Mouse (Mus musculus): ENCODE results near the gene Clstn1. TPM values are rescaled to one million over a fixed set of nuclear protein-coding genes. Genes with fewer than 3 reads are reported as not detected.

Clstn1 gene
- polyA plus RNA-seq, 1 experiment from 2014 or later = 21.3 TPM

GRCm38 (mm10) chr4:149551696-149552095 lies 34.6 kb upstream of the Clstn1 start:
- no peak overlapping the region for H3K27ac ChIP-seq
- no peaks in the 10 kb centered on the region for H3K4me1 ChIP-seq (replicated peaks)
- no peaks in the 10 kb centered on the region for H3K36me3 ChIP-seq
- H3K27me3 ChIP-seq = no peaks in the 10 kb centered on the region
- no peak for ATAC-seq (replicated peaks; ENCODE audit: insufficient number of reproducible peaks, insufficient read depth, low FRiP score, low read depth)
- no peak overlapping the region for H3K4me2 ChIP-seq
- 76% methylated on average over 5 of the region's 5 CpGs for WGBS
- no peak overlapping the region for H3K4me3 ChIP-seq
- H3K9ac ChIP-seq = no peak overlapping the region
- H3K9me3 ChIP-seq (replicated peaks) = no peaks in the 10 kb centered on the region

- Histone ChIP-seq H3K9me3 (replicated peaks) (no peaks in the 10 kb centered on the region), H3K4me1 (replicated peaks) (peaks cover 15% of the 10 kb centered on the region), H3K27ac (no peak overlapping the region), H3K4me2 (no peak overlapping the region), H3K4me3 (no peak overlapping the region), H3K9ac (no peak overlapping the region), H3K36me3 (no peaks in the 10 kb centered on the region), H3K27me3 (no peaks in the 10 kb centered on the region)
- 60% methylated on average over 7 of the region's 7 CpGs for WGBS
- no peak for ATAC-seq (replicated peaks; ENCODE audit: insufficient number of reproducible peaks, insufficient read depth, low FRiP score, low read depth)
Measured at GRCm38 (mm10) chr4:149553834-149554233, 32.4 kb upstream of the Clstn1 start.

GRCm38 (mm10) chr4:149556111-149556510 lies 30.2 kb upstream of the Clstn1 start:
- no peak overlapping the region for H3K27ac ChIP-seq
- H3K4me3 ChIP-seq = no peak overlapping the region
- no peak overlapping the region for H3K4me2 ChIP-seq
- no peak overlapping the region for H3K9ac ChIP-seq
- peaks cover 18% of the 10 kb centered on the region for H3K4me1 ChIP-seq (replicated peaks)
- H3K9me3 ChIP-seq (replicated peaks) = no peaks in the 10 kb centered on the region
- WGBS = 86% methylated on average over 4 of the region's 4 CpGs
- no peak for ATAC-seq (replicated peaks; ENCODE audit: insufficient number of reproducible peaks, insufficient read depth, low FRiP score, low read depth)
- H3K27me3 ChIP-seq = no peaks in the 10 kb centered on the region
- H3K36me3 ChIP-seq = 0 out of 2 replicates have a peak, but pooled peaks cover 5% of the 10 kb centered on the region

- H3K4me2 ChIP-seq = no peak overlapping the region
- 65% methylated on average over 5 of the region's 5 CpGs for WGBS
- H3K9ac ChIP-seq = no peak overlapping the region
- H3K4me1 ChIP-seq (replicated peaks) = peaks cover 33% of the 10 kb centered on the region
- no peaks in the 10 kb centered on the region for H3K27me3 ChIP-seq
- no peaks in the 10 kb centered on the region for H3K9me3 ChIP-seq (replicated peaks)
- H3K27ac ChIP-seq = no peak overlapping the region
- 0 out of 2 replicates have a peak, but pooled peaks cover 5% of the 10 kb centered on the region for H3K36me3 ChIP-seq
- no peak for ATAC-seq (replicated peaks; ENCODE audit: insufficient number of reproducible peaks, insufficient read depth, low FRiP score, low read depth)
- H3K4me3 ChIP-seq = no peak overlapping the region
Measured at GRCm38 (mm10) chr4:149557905-149558304, 28.4 kb upstream of the Clstn1 start.

- H3K9me3 ChIP-seq (replicated peaks) = no peaks in the 10 kb centered on the region
- 20% methylated on average over 3 of the region's 3 CpGs for WGBS
- H3K36me3 ChIP-seq = 0 out of 2 replicates have a peak, but pooled peaks cover 5% of the 10 kb centered on the region
- H3K4me3 ChIP-seq = no peak overlapping the region
- no peak overlapping the region for H3K27ac ChIP-seq
- no peak overlapping the region for H3K9ac ChIP-seq
- H3K4me1 ChIP-seq (replicated peaks) = peaks cover 38% of the 10 kb centered on the region
- no peaks in the 10 kb centered on the region for H3K27me3 ChIP-seq
- no peak overlapping the region for H3K4me2 ChIP-seq
- no peak for ATAC-seq (replicated peaks; ENCODE audit: insufficient number of reproducible peaks, insufficient read depth, low FRiP score, low read depth)
Measured at GRCm38 (mm10) chr4:149558389-149558788, 27.9 kb upstream of the Clstn1 start.

- no peaks in the 10 kb centered on the region for H3K9me3 ChIP-seq (replicated peaks)
- no peak overlapping the region for H3K9ac ChIP-seq
- H3K27me3 ChIP-seq = no peaks in the 10 kb centered on the region
- no peak overlapping the region; the same call in 1 of the 2 replicates for H3K27ac ChIP-seq
- peaks cover 62% of the 10 kb centered on the region for H3K4me1 ChIP-seq (replicated peaks)
- 81% methylated on average over 4 of the region's 4 CpGs for WGBS
- ATAC-seq (replicated peaks; ENCODE audit: insufficient number of reproducible peaks, insufficient read depth, low FRiP score, low read depth) = no peak
- no peak overlapping the region for H3K4me2 ChIP-seq
- H3K36me3 ChIP-seq = 0 out of 2 replicates have a peak, but pooled peaks cover 5% of the 10 kb centered on the region
- H3K4me3 ChIP-seq = no peak overlapping the region
Measured at GRCm38 (mm10) chr4:149561392-149561791, 24.9 kb upstream of the Clstn1 start.

- peak overlapping the region; percentile 46 for H3K4me2 ChIP-seq
Measured at GRCm38 (mm10) chr4:149561986-149562904, 24.0 kb upstream of the Clstn1 start.

GRCm38 (mm10) chr4:149562905-149563347 lies 23.3 kb upstream of the Clstn1 start:
- H3K27me3 ChIP-seq = no peaks in the 10 kb centered on the region

More at GRCm38 (mm10) chr4:149561986-149562904, 24.0 kb upstream of the Clstn1 start:
- Histone ChIP-seq H3K4me1 (replicated peaks) (peaks cover 61% of the 10 kb centered on the region), H3K27ac (peak overlapping the region; percentile 76), H3K9me3 (replicated peaks) (no peaks in the 10 kb centered on the region), H3K4me3 (peak overlapping the region; percentile 13; the same call in 1 of the 2 replicates), H3K9ac (peak overlapping the region; percentile 39), H3K27me3 (no peaks in the 10 kb centered on the region), H3K36me3 (0 out of 2 replicates have a peak, but pooled peaks cover 5% of the 10 kb centered on the region)
- WGBS = 39% methylated on average over 21 of the region's 21 CpGs
- peak; percentile 63 for ATAC-seq (replicated peaks; ENCODE audit: insufficient number of reproducible peaks, insufficient read depth, low FRiP score, low read depth)

GRCm38 (mm10) chr4:149563941-149564361 lies 22.3 kb upstream of the Clstn1 start:
- H3K27ac ChIP-seq = 0 out of 2 replicates have a peak overlapping the region, but pooled peaks have one; percentile 22
- peaks cover 54% of the 10 kb centered on the region for H3K4me1 ChIP-seq (replicated peaks)
- H3K4me2 ChIP-seq = peak overlapping the region; percentile 55
- peak overlapping the region; percentile 26 for H3K4me3 ChIP-seq
- 0 out of 2 replicates have a peak, but pooled peaks cover 5% of the 10 kb centered on the region for H3K36me3 ChIP-seq
- 0 out of 2 replicates have a peak, but pooled peaks have one; percentile 15 for ATAC-seq (replicated peaks; ENCODE audit: insufficient number of reproducible peaks, insufficient read depth, low FRiP score, low read depth)
- no peaks in the 10 kb centered on the region for H3K27me3 ChIP-seq
- WGBS = 34% methylated on average over 10 of the region's 10 CpGs
- no peak overlapping the region for H3K9ac ChIP-seq
- no peaks in the 10 kb centered on the region for H3K9me3 ChIP-seq (replicated peaks)

More at GRCm38 (mm10) chr4:149562905-149563347, 23.3 kb upstream of the Clstn1 start:
- H3K36me3 ChIP-seq = 0 out of 2 replicates have a peak, but pooled peaks cover 5% of the 10 kb centered on the region
- H3K4me3 ChIP-seq = peak overlapping the region; percentile 13; the same call in 1 of the 2 replicates
- peaks cover 61% of the 10 kb centered on the region for H3K4me1 ChIP-seq (replicated peaks)
- H3K9ac ChIP-seq = peak overlapping the region; percentile 39; the same call in 1 of the 2 replicates
- H3K4me2 ChIP-seq = peak overlapping the region; percentile 46
- WGBS = 35% methylated on average over 7 of the region's 7 CpGs
- 0 out of 2 replicates have a peak, but pooled peaks have one; percentile 3 for ATAC-seq (replicated peaks; ENCODE audit: insufficient number of reproducible peaks, insufficient read depth, low FRiP score, low read depth)
- peak overlapping the region; percentile 76 for H3K27ac ChIP-seq
- no peaks in the 10 kb centered on the region for H3K9me3 ChIP-seq (replicated peaks)

- Histone ChIP-seq H3K4me1 (replicated peaks) (peaks cover 54% of the 10 kb centered on the region), H3K9ac (0 out of 2 replicates have a peak overlapping the region, but pooled peaks have one; percentile 10), H3K27ac (peak overlapping the region; percentile 77), H3K36me3 (0 out of 2 replicates have a peak, but pooled peaks cover 3% of the 10 kb centered on the region), H3K4me3 (peak overlapping the region; percentile 26), H3K9me3 (replicated peaks) (no peaks in the 10 kb centered on the region), H3K4me2 (peak overlapping the region; percentile 55), H3K27me3 (0 out of 2 replicates have a peak, but pooled peaks cover 2% of the 10 kb centered on the region)
- WGBS = 46% methylated on average over 20 of the region's 20 CpGs
- ATAC-seq (replicated peaks; ENCODE audit: insufficient number of reproducible peaks, insufficient read depth, low FRiP score, low read depth) = peak; percentile 76
Measured at GRCm38 (mm10) chr4:149564452-149565407, 21.5 kb upstream of the Clstn1 start.
